Mouse (Mus musculus) lung, postnatal 14 days (tissue): ENCODE data around the gene Cacybp.

Source experiments
- DNase-seq: peaks from one replicate; pipeline ENCODE4 v3.0.0; 2021

The Cacybp gene

DNA sequence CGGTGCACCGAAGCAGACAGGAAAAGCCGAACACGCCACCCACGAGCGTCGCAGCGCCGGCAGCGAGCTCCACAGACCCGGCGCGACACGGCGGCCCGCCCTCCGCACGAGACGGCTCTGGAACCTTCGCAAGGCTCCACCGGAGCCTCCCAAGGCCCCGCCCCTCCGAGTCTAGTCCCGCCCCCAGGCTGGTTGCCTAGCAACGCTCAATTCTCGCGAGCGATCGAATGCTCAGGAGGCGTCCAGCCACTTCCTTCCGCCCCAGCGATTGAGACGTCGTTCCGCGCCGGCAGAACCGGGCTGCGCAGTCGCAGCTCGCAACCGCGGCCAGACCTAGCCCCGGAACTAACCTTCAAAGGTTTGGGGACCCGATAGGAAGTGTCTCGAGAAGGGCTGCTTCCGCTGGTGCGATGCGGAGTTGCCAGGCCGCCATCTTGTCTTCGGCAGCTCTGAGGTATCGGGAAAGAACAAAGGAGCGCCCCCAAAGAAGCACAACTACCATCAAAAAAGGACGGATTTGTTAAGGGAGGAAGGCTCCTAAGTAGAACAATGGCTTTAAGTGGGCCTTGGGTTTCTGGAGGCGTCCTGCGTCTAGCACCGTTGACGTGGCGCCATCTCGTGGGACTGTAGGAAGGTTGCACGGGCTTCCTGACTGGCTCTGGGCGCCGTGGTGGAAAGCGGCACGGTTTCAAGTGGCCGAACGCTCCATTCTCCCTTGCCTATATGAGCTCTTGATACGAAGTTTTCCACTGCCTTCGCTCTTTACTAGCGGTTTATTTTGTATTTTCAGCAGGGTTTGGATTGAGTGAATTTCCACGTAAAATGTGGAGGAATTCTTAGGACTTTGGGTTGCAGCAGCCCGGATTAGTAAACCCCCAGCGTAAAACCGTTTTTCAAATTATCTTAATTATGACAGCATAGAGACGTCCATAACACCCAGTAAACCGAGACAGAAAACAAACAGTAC lies at the start of gene Cacybp:
TSS of gene Cacybp (minus strand) at position 173 of the 967 bp plus-strand sequence.
- peak; percentile 100 for DNase-seq

DNA sequence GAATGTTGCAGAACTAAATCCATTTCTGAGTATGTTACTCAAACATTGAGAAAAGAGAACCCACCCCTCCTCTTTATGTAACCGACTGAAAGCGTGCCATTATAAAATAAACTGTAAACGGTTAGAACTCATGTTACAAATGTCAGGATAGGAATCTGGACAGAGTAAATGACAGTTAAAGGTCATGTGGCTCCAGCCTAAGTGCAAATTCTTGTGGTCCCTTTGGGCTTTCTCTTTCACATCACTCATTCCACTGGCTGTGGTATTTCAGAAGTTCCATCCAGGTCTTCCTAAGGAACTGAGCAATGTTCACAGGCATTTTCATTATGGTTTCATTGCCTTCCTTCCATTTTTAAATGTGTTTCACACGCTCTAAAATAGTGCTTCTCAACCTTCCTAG lies 49.7 kb upstream of the Cacybp start:
- no peak for DNase-seq

DNA sequence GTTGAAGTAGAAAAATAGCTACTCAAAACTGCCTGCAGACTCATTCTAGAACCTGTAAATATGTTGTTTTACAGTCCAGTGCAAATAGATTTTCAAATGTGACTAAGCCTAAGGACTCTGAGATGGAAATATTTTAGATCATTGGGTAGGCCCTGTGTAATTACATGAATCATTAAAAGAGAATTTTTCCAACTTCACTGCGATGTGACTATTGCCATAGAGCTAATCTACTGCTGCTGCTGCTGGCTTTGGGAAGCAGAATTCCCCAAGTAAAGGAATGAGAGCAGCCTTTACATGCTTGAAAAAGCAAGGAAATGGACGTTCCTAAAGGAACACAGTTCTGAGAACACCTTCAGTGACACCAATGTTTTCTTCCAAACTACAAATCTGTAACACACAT lies 49.2 kb upstream of the Cacybp start:
- no peak for DNase-seq

DNA sequence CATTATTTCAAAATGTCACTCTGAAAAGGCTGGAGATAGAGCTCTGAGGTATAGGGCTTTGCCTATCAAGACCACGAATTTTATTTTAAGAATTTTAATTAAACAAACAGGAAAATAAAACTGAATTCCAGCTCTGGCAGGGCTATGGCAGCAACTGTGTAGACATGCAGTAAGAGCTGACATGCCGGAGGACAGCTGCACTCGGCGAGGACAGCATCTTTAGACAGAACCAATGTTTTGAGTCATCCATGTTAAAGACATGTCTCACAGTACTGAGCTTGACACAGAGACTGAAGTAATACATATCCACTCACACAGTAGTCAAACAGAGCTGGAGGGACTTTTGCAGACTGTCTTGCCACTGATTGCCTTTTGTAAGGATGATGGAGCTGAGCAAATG lies 47.9 kb upstream of the Cacybp start:
- DNase-seq, result no peak

GRCm38 (mm10) chr1:160259884-160260283 lies 47.2 kb upstream of the Cacybp start:
- DNase-seq, result peak; percentile 32

DNA sequence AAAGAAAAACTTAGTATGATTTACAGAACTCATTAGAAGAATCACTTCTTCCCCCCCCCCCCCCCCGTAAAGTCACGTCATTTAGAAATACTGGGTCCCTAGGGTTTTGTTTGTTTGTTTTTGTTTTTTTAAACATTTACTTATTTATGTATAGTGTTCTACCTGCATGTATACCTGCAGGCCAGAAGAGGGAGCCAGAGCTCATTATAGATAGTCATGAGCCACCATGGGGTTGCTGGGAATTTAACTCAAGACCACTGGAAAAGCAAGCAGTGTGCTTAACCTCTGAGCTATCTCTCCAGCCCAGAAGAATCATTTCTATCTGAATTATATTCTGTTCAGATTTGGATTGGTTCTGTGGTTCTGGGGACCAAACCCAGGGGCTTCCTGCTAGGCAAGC lies 40.4 kb upstream of the Cacybp start:
- DNase-seq, result no peak

- no peak for DNase-seq
Measured at GRCm38 (mm10) chr1:160251388-160252007, 38.8 kb upstream of the Cacybp start.

DNA sequence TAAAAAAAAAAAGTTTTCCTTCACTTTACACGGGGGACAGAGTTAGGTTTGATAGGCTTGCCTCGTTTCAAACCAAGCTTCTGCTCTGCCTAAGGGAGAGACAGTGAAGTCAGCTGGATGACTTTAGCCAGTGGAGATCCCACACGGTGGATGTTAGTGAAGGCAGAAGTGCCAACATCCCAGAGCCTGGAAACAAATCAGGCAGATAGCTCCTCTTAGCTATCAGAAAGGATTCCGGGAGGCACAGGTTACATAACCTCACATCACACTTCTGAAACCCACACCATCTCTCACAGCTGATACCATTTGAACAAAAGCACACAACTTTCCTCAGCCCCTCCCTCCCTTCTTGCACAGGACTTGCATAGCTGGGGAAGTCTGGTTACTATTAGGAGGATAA lies 38.1 kb upstream of the Cacybp start:
- DNase-seq, result no peak

DNA sequence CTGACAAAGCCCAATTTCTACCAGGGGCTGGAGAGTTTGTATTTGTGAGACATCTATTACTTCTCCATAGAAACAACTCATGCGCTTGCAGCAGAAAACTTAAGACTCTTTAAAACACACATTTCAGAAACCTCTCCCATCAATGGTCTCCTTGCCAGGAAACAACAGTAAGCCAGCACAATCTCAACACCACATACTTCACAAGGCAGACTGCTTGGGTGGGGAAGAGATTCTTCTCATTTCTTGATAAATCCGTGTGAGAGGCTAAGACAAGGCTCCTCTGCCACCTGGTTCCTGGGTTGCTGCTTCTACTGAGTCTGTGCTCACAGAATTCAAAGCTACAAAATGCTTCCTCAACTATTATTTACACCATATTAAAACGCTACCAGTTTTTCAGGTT lies 37.1 kb upstream of the Cacybp start:
- DNase-seq, result no peak

DNA sequence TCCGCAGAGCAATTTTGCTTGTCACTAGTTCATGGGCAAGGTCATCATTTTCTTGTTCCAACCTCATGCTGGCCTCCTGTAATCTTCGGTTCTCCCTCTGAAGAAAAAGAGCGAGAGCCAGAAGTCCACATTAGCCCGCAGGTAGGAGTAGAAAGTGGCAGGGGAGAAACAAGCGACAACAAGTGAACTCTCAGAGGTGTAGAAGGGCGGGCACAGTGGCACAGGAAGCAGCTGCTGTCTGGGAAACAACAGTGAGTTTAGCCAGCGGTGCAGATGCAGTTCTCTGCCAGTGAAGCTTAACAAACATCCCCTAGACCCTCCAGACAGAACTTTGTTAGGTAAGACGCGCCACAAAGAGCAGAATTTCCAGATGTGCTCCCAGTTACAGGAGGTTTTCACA lies 34.8 kb upstream of the Cacybp start:
- no peak for DNase-seq

GRCm38 (mm10) chr1:160246844-160247243 lies 34.2 kb upstream of the Cacybp start:
- no peak for DNase-seq

GRCm38 (mm10) chr1:160245954-160246353 lies 33.3 kb upstream of the Cacybp start:
- DNase-seq, result no peak

DNA sequence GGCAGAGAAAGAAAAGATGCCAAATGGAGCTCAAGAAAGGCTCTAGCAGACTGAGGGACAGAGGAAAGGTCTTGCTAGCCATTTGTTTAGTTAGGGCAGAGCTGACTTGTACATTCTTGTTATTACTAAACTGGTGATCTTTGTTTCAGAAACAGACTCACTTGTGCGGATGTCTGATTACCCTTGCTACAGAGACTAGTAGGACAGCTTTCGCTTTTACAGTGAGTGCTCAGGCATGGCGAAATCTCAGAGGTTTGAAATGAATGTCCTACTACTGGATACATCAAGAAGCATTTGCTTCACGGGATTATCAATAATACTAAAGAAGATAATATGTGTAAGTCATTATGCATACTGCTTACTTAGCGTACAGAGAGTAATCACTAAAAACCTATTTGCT lies 32.0 kb upstream of the Cacybp start:
- DNase-seq, result no peak

GRCm38 (mm10) chr1:160240091-160240490 lies 27.4 kb upstream of the Cacybp start:
- no peak for DNase-seq

DNA sequence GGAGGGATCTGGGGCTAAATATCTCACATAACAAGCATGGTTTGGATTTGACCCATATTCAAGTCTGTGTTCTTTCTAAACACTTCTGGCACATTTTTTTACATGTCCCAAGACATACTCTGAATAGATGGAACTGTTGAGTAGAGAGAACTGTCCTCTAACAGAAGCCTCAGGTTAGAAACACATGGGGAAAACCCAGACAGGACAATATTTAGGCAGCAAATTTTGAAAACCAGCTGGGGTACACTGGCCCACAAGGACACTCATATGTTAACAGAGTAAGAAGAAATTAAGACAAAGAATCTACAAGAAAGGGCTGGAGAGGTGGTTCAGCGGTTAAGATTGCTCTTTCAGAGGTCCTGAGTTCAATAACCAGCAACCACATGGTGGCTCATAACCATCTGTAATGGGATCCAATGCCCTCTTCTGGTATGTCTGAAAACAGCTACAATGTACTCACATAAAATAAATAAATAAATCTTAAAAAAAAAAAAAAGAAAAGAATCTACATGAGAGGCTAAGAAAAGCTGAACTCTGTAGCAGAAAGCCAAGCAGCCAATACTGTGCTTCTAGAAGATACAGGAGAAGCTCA lies 26.3 kb upstream of the Cacybp start:
- no peak for DNase-seq

GRCm38 (mm10) chr1:160237981-160238380 lies 25.3 kb upstream of the Cacybp start:
- DNase-seq, result no peak

- DNase-seq, result no peak
Measured at GRCm38 (mm10) chr1:160233921-160234320, 21.2 kb upstream of the Cacybp start.

DNA sequence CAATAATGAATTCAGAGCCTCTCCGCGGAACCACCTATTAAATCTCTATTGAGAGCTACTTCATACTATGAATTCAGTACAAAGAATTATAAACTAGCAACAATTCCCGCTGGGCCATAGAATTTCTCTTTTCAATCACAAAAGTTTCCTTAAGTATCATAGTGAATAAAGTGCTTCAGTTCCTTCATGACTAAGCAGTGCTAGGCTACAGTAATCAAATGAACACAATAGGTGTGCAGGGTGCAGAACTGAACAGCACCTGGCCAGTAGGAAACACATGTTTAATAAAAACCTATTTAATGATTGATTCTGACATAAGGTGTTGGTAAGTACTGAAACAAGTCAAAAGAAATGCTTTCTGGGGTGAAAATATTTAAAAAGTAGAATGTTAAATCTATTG lies 19.4 kb upstream of the Cacybp start:
- DNase-seq, result no peak

DNA sequence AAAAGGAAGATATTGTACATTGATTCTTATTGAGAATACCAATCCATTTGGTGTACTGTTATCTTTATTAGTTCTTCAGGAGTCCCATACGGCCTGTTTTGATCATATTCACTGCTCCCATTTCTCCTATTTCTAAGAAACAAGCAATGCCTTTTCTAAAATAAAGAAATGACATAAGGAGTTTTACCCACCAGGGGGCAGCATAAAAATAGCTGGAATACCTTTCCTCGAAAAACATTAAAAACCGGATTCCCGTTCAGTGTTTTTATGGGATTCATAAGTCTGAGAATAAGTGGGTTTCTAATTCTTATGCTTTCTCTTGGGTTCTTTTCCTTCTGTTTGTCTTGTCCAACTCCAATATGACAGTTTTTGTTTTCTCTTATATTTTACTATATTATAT lies 18.3 kb upstream of the Cacybp start:
- DNase-seq, result peak; percentile 63

DNA sequence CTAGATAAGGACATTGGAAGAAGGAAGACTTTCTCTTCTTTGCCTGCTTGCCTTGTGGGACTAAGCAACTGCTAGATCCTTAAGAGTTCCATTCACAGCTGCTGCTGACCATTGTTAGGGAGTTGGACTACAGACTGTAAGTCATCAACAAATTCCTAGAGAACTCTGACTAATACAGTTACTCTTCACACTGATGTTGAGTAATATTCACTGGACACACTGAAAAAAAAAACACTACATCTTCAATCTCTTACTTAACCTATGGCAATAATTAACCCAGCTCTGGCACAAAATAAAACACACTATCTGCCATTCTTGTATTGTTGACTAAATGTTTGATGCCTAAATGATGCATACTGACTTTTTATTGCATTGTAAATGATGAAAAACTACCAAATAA lies 15.2 kb upstream of the Cacybp start:
- no peak for DNase-seq

- no peak for DNase-seq
Measured at GRCm38 (mm10) chr1:160227196-160227595, 14.5 kb upstream of the Cacybp start.

GRCm38 (mm10) chr1:160224093-160224492 lies 11.4 kb upstream of the Cacybp start:
- DNase-seq, result no peak

DNA sequence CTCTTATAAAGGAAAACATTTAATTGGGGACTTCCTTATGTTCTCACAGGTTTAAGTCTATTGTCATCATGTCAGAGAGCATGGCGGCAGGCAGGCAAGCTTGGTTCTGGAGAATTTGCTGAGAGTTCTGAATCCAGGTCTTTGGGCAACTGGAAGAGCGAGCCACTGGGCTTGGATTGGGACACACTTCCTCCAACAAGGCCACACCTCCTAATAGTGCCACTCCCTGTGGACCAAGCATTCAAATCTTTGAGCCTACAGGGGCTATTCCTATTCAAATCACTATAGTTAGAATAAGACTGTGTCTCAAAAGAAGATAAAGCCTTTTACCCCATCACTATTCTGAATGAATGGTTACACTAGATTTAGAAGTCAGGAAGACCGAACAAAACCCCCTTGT lies 5.2 kb upstream of the Cacybp start:
- no peak for DNase-seq

DNA sequence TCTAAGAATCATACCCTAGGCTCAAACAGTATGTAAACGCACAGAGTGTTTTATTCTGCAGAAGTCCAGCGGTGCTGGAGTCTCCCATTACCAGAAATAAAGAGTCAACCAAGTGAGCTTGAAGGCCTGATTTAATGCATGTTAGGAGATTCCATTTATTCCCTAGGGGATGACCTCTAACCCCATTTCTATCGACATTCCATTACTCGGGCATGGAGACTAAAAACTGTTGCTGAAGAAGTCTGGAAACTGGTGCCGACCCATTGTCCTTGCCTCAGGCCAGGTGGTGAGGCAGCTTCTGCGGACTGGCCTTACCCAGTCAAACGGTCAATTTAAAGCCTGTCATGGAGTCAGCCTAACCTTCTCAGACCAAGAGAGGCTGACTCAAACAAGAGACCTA lies 1.5 kb upstream of the Cacybp start:
- DNase-seq, result no peak
